Mouse (Mus musculus) adrenal gland, postnatal 25 days (tissue): ENCODE data around the gene Stat5a. TPM values are rescaled to one million over a fixed set of nuclear protein-coding genes. Genes with fewer than 3 reads are reported as not detected.

ENCODE experiments used
- DNase-seq: peaks from one replicate; pipeline ENCODE4 v3.0.0; 2021; ENCODE audit warnings: mixed read lengths
- total RNA-seq: library from RNA; stranded (reverse); gene quantifications from 2 replicates; pipeline ENCODE4 v1.2.3, GENCODE M21; 2021

The Stat5a gene
- total RNA-seq, 1 experiment from 2014 or later: 54.5 TPM

GRCm38 (mm10) chr11:100861335-100861734 is 2.2 kb downstream of the Stat5a start:
- DNase-seq: no peak

GRCm38 (mm10) chr11:100861836-100862235 is 2.7 kb downstream of the Stat5a start:
- DNase-seq: peak; percentile 4

GRCm38 (mm10) chr11:100863141-100863540 is 4.0 kb downstream of the Stat5a start:
- DNase-seq: no peak

GRCm38 (mm10) chr11:100865618-100866017 is 6.5 kb downstream of the Stat5a start:
- no peak for DNase-seq

GRCm38 (mm10) chr11:100870256-100870967 is 11.3 kb downstream of the Stat5a start:
- no peak for DNase-seq

- DNase-seq: no peak
These were observed 11.8 kb downstream of the Stat5a start for GRCm38 (mm10) chr11:100870968-100871350.

GRCm38 (mm10) chr11:100875761-100876160 is 16.6 kb downstream of the Stat5a start:
- no peak for DNase-seq

- DNase-seq: no peak
These were observed 20.3 kb downstream of the Stat5a start for GRCm38 (mm10) chr11:100879321-100880078.

- no peak for DNase-seq
These were observed 24.5 kb downstream of the Stat5a start for GRCm38 (mm10) chr11:100883640-100884039.

- DNase-seq: no peak
These were observed 26.3 kb downstream of the Stat5a start for GRCm38 (mm10) chr11:100885472-100885871.

- DNase-seq: no peak
These were observed 27.1 kb downstream of the Stat5a start for GRCm38 (mm10) chr11:100886188-100886740.

GRCm38 (mm10) chr11:100887236-100887635 is 28.1 kb downstream of the Stat5a start:
- DNase-seq: no peak

GRCm38 (mm10) chr11:100887764-100888163 is 28.6 kb downstream of the Stat5a start:
- DNase-seq: no peak

- DNase-seq: no peak
These were observed 29.2 kb downstream of the Stat5a start for GRCm38 (mm10) chr11:100888348-100888820.

- no peak for DNase-seq
These were observed 31.3 kb downstream of the Stat5a start for GRCm38 (mm10) chr11:100890481-100890880.

- no peak for DNase-seq
These were observed 32.3 kb downstream of the Stat5a start for GRCm38 (mm10) chr11:100891256-100892123.

- DNase-seq: no peak
These were observed 33.3 kb downstream of the Stat5a start for GRCm38 (mm10) chr11:100892435-100892834.

GRCm38 (mm10) chr11:100893482-100893881 is 34.3 kb downstream of the Stat5a start:
- peak; percentile 84 for DNase-seq

GRCm38 (mm10) chr11:100894146-100894918 is 35.2 kb downstream of the Stat5a start:
- DNase-seq: no peak

GRCm38 (mm10) chr11:100896078-100896477 is 36.9 kb downstream of the Stat5a start:
- no peak for DNase-seq
